Mouse (Mus musculus): ENCODE data around the gene Gemin6.

- no peak for TF ChIP-seq CHD2 (IDR thresholded peaks at IDR 0.05; ENCODE audit: low read length)
- TF ChIP-seq CTCF (IDR thresholded peaks at IDR 0.05 in 2 of 3, conservative IDR thresholded peaks at IDR 0.05 in 1 of 3; ENCODE audit: control insufficient read depth in 1 of 3, insufficient read depth in 1 of 3, low read depth in 2 of 3, low read length in 3 of 3, poor library complexity in 1 of 3, severe bottlenecking in 1 of 3): no peak
- no peak for TF ChIP-seq ZKSCAN1 (IDR thresholded peaks at IDR 0.05; ENCODE audit: low read depth, low read length)
- no peak for TF ChIP-seq E2F4 (IDR thresholded peaks at IDR 0.05; ENCODE audit: borderline replicate concordance, low read depth, low read length)
- no peak for TF ChIP-seq JUND (IDR thresholded peaks at IDR 0.05; ENCODE audit: low read depth, low read length)
- TF ChIP-seq POLR2A (IDR thresholded peaks at IDR 0.05; ENCODE audit: control insufficient read depth in 1 of 2, insufficient read depth in 1 of 2, low read depth in 1 of 2, low read length in 2 of 2, poor library complexity in 1 of 2): no peak
These were observed 412 bp upstream of the Gemin6 start for GRCm38 (mm10) chr17:80223829-80224228.
